Mouse (Mus musculus) thymus, adult 2 months (tissue): ENCODE results near the gene Gm20388. TPM values are rescaled to one million over a fixed set of nuclear protein-coding genes. Genes with fewer than 3 reads are reported as not detected.

ENCODE experiments used
- DNase-seq: peaks from one replicate; pipeline ENCODE4 v3.0.0; 2021
- H3K27ac ChIP-seq: fragments of 200-500 bp; 2 replicates; pipeline ENCODE4 v1.5.1; 2012; ENCODE audit warnings: low read length, control low read depth; ENCODE audit not compliant: control insufficient read depth, insufficient read depth
- H3K27me3 ChIP-seq: fragments of 200-500 bp; 2 replicates; pipeline ENCODE4 v1.6.1; 2012; ENCODE audit warnings: mild to moderate bottlenecking, low read length, moderate library complexity, mixed read lengths; ENCODE audit not compliant: control insufficient read depth, insufficient read depth
- H3K36me3 ChIP-seq: fragments of 200-500 bp; 2 replicates; pipeline ENCODE4 v1.6.1; 2012; ENCODE audit warnings: mild to moderate bottlenecking, low read length, moderate library complexity; ENCODE audit not compliant: control insufficient read depth, insufficient read depth
- H3K4me1 ChIP-seq: fragments of 200-500 bp; replicated peaks from 2 replicates; pipeline ENCODE4 v1.6.1; 2012; ENCODE audit warnings: low read length; ENCODE audit not compliant: control insufficient read depth, insufficient read depth
- H3K4me3 ChIP-seq: fragments of 200-500 bp; 2 replicates; pipeline ENCODE4 v1.5.1; 2012; ENCODE audit warnings: mild to moderate bottlenecking, low read length, control low read depth, moderate library complexity; ENCODE audit not compliant: control insufficient read depth, insufficient read depth
- CTCF ChIP-seq: fragments of 200-500 bp; IDR thresholded peaks from 2 replicates; pipeline ENCODE4 v1.5.1; 2012; ENCODE audit warnings: mild to moderate bottlenecking, control low read depth, low read length, moderate library complexity, borderline replicate concordance; ENCODE audit not compliant: control insufficient read depth, poor library complexity, insufficient read depth; ENCODE audit errors: extremely low read depth
- POLR2A ChIP-seq: fragments of 200-500 bp; IDR thresholded peaks from 2 replicates; pipeline ENCODE4 v1.6.1; 2012; ENCODE audit warnings: mild to moderate bottlenecking, low read length, control low read depth, moderate library complexity; ENCODE audit not compliant: control insufficient read depth, poor library complexity, insufficient read depth; ENCODE audit errors: extremely low read depth
- WGBS: fragments of 180-500 bp; shearing (Covaris S2); methylation state at CpG from one replicate; pipeline ENCODE4 v1.1.7; 2018; 5-methylcytosine and 5-hydroxymethylcytosine counted together
- polyA plus RNA-seq: library from polyadenylated mRNA; depleted of rRNA; stranded (reverse); fragments of >200 nt; gene quantifications from 2 replicates; pipeline ENCODE4 v1.2.3, GENCODE M21; 2012

Gene Gm20388
- polyA plus RNA-seq, 1 experiment = 103 TPM

- H3K27ac ChIP-seq = no peak overlapping the region
- 4% methylated on average over 6 of the region's 6 CpGs for WGBS
- no peaks in the 10 kb centered on the region for H3K27me3 ChIP-seq
- H3K36me3 ChIP-seq = no peaks in the 10 kb centered on the region
- peak; percentile 81 for DNase-seq
- no peak overlapping the region for H3K4me3 ChIP-seq
- TF ChIP-seq CTCF (no peak), POLR2A (no peak)
- peaks cover 28% of the 10 kb centered on the region for H3K4me1 ChIP-seq
Observed at GRCm38 (mm10) chr8:121909663-121910062, 1999.0 kb downstream of the Gm20388 start.

DNA sequence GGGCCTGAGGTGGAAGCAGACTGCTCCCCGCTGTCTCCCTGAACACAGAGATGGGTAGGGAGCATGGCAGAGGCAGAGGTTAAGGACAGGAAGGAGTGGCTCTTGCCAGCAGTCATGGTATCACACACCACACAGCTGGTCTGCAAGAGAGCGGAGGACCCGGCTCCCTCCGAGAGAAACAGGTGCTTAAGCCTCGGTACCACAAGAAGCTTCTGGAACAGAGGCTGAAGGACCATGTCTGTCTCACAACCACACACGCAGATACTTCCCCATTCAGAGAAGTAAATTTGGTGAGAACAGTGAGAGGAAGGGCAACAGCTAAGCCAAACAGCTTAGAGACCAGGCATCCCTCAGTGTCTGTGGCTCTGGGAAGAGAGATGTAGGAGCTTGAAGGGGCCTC lies 2000.8 kb downstream of the Gm20388 start:
- Histone ChIP-seq H3K4me1 (peaks cover 19% of the 10 kb centered on the region), H3K27ac (no peak overlapping the region), H3K4me3 (no peak overlapping the region), H3K27me3 (no peaks in the 10 kb centered on the region), H3K36me3 (no peaks in the 10 kb centered on the region)
- WGBS = 39% methylated on average over 6 of the region's 6 CpGs
- DNase-seq = no peak
- no peak for TF ChIP-seq CTCF
- TF ChIP-seq POLR2A = no peak

DNA sequence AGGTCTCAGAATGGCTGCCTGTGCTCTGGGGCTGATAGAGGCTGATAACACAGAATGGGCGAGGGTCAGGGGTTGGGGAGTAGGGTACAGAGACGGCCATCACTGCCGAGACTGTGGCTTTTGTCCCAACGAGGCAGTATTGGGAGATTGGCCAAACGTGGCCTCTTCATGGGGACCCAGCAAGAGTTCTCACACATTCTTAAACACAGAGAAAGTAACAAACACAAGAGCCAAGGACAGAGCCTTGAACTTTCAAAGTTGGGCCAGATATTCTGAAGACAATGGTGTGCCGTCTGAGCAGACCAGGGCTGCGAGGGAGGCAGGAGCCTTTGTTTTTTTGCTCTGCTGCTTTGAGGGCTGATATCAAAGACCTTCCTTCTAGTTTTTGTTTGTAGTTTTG lies 2001.3 kb downstream of the Gm20388 start:
- H3K27ac ChIP-seq = no peak overlapping the region
- H3K4me1 ChIP-seq = peaks cover 14% of the 10 kb centered on the region
- no peak overlapping the region for H3K4me3 ChIP-seq
- no peaks in the 10 kb centered on the region for H3K27me3 ChIP-seq
- H3K36me3 ChIP-seq = no peaks in the 10 kb centered on the region
- DNase-seq = no peak
- no peak for TF ChIP-seq CTCF
- TF ChIP-seq POLR2A = no peak
- WGBS = 80% methylated on average over 7 of the region's 7 CpGs

DNA sequence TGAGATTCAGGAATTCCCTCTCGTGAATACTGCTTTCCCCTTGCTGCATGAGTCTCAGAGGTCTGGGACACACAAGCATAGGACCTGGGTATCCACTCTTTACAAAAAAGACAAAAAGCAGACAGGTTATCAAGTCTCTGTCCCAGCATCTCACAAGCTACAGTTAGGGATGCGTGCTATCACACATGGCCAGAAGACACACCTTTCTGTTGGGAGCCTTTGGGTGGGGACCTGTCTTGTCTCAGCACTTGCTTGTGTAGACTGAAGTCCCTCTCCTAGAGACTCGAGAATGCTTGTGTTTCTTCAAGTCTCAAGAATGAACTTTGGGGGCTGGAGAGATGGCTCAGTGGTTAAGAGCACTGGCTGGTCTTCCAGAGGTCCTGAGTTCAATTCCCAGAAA lies 2002.2 kb downstream of the Gm20388 start:
- no peak for DNase-seq
- WGBS = 88% methylated on average over 3 of the region's 3 CpGs
- Histone ChIP-seq H3K27ac (no peak overlapping the region), H3K4me3 (no peak overlapping the region), H3K36me3 (no peaks in the 10 kb centered on the region), H3K27me3 (no peaks in the 10 kb centered on the region), H3K4me1 (peaks cover 14% of the 10 kb centered on the region)
- TF ChIP-seq CTCF (no peak), POLR2A (no peak)

DNA sequence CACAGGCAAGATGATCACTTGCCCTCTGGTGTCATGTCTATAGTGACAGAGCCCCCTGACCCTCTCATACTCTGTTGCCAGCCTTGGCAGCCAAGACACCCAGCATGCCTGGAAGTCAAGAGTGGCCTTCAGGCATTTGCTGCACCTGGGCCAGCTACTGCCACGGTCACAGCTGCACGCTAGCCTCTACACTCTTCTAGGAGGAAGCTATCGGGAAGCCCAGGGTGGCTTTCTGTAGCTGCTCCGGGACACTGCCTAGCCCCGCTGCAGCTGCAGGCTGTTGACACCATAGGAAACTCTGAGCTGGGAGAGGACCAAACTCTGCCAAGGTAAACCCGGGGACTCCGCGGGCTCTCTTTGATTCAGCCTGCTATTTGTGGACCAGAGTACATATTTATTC lies 2002.7 kb downstream of the Gm20388 start:
- Histone ChIP-seq H3K36me3 (no peaks in the 10 kb centered on the region), H3K4me1 (peaks cover 10% of the 10 kb centered on the region), H3K27me3 (no peaks in the 10 kb centered on the region), H3K4me3 (no peak overlapping the region), H3K27ac (no peak overlapping the region)
- 63% methylated on average over 8 of the region's 8 CpGs for WGBS
- DNase-seq = no peak
- TF ChIP-seq CTCF (no peak), POLR2A (no peak)

DNA sequence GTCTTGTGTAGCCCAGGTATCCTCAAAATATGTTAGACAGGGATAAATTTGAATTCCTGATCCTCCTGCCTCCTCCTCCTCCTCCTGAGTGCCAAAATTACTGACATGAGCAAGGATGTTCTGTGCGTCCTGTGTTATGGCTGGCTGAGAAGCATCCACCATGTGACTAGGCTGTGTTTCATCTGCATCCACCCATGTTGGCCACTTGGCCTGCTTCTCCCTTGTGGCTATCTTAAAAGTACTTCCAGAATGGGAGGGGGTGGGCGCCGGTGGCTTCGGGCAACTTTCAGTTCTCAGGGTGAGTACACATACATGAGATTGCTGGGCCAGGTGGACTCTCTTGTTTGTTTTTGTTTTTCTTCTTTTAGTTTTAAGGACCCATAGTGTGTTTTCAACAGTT lies 2008.5 kb downstream of the Gm20388 start:
- H3K27ac ChIP-seq = no peak overlapping the region
- no peak for DNase-seq
- TF ChIP-seq POLR2A = no peak
- no peak for TF ChIP-seq CTCF
- no peaks in the 10 kb centered on the region for H3K36me3 ChIP-seq
- no peaks in the 10 kb centered on the region for H3K4me1 ChIP-seq
- 81% methylated on average over 4 of the region's 4 CpGs for WGBS
- no peaks in the 10 kb centered on the region for H3K27me3 ChIP-seq
- H3K4me3 ChIP-seq = no peak overlapping the region

DNA sequence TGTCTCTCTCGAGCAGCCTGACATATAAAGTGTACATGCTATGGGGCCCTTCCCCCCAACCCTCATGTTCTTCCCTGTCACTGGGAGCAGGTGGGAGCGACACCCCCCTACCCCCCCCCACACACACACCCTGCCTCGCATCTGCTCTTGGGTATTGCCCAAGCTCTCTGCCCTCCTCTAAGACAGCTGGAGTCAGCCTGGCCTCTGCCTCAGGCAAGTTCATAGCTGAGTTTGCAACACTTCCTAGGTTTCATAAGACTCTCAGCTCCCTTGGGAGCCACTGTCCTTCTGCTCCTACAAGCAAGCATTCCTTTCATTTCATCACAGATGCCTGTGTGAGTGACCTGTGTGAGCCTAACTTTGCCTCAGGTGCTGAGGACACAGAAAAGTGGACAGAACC lies 2009.1 kb downstream of the Gm20388 start:
- no peaks in the 10 kb centered on the region for H3K27me3 ChIP-seq
- 75% methylated on average over 3 of the region's 3 CpGs for WGBS
- no peak for DNase-seq
- H3K4me3 ChIP-seq = no peak overlapping the region
- no peaks in the 10 kb centered on the region for H3K4me1 ChIP-seq
- TF ChIP-seq POLR2A (no peak), CTCF (no peak)
- H3K27ac ChIP-seq = no peak overlapping the region
- H3K36me3 ChIP-seq = no peaks in the 10 kb centered on the region
